Mouse (Mus musculus) stomach, embryonic 15.5 days (tissue): ENCODE measurements around the gene Zfp729a. TPM values are rescaled to one million over a fixed set of nuclear protein-coding genes. Genes with fewer than 3 reads are reported as not detected.
"Not testable (repeated sequence)": the region's sequence is repeated elsewhere in the genome, so short reads cannot be mapped to it uniquely, and the experiment has no call there.

Experiments used
- ATAC-seq: fragments of 200-750 bp; cut with Nextera tagmentation; 2 replicates; pipeline ENCODE4 v1.8.0; 2017; ENCODE audit warnings: low read depth, moderate number of reproducible peaks, moderate TSS enrichment; ENCODE audit not compliant: insufficient read depth, low FRiP score
- H3K27ac ChIP-seq: fragments of 300-500 bp; sonication (generic); 2 replicates; pipeline ENCODE4 v1.5.1; 2015; ENCODE audit warnings: mild to moderate bottlenecking, inconsistent platforms
- H3K27me3 ChIP-seq: fragments of 300-500 bp; sonication (generic); replicated peaks from 2 replicates; pipeline ENCODE4 v1.6.1; 2015; ENCODE audit warnings: inconsistent platforms
- H3K36me3 ChIP-seq: fragments of 300-500 bp; sonication (generic); 2 replicates; pipeline ENCODE4 v1.6.1; 2015; ENCODE audit warnings: inconsistent platforms
- H3K4me1 ChIP-seq: fragments of 300-500 bp; sonication (generic); 2 replicates; pipeline ENCODE4 v1.6.1; 2015; ENCODE audit warnings: inconsistent platforms
- H3K4me2 ChIP-seq: fragments of 300-500 bp; sonication (generic); 2 replicates; pipeline ENCODE4 v1.6.1; 2015; ENCODE audit warnings: mild to moderate bottlenecking, inconsistent platforms
- H3K4me3 ChIP-seq: fragments of 300-500 bp; sonication (generic); replicated peaks from 2 replicates; pipeline ENCODE4 v1.5.1; 2015; ENCODE audit warnings: inconsistent platforms
- H3K9ac ChIP-seq: fragments of 300-500 bp; sonication (generic); 2 replicates; pipeline ENCODE4 v1.6.1; 2015; ENCODE audit warnings: inconsistent platforms
- H3K9me3 ChIP-seq: fragments of 300-500 bp; sonication (generic); 2 replicates; pipeline ENCODE4 v1.6.1; 2016; ENCODE audit warnings: inconsistent platforms
- WGBS: fragments of 180-500 bp; shearing (Covaris S2); methylation state at CpG from one replicate; pipeline ENCODE4 v1.1.7; 2015; 5-methylcytosine and 5-hydroxymethylcytosine counted together
- polyA plus RNA-seq: library from polyadenylated mRNA; unstranded; fragments of >200 nt; fragmentation: Nextera tagmentation; extraction: Ambion mirVana; gene quantifications from 2 replicates; pipeline ENCODE4 v1.2.1, GENCODE M21; 2015

Gene Zfp729a
- polyA plus RNA-seq: 2.4 and 2.7 TPM in 2 replicates

- under 1% methylated on average over 19 of the region's 19 CpGs for WGBS
- Histone ChIP-seq H3K27me3 (no peaks in the 10 kb centered on the region), H3K4me3 (peak within 1 kb of the TSS; percentile 94), H3K4me1 (no peaks in the 10 kb centered on the region), H3K36me3 (no peaks in the 10 kb centered on the region), H3K9me3 (no peaks in the 10 kb centered on the region), H3K9ac (peak within 1 kb of the TSS; percentile 68), H3K4me2 (peak within 1 kb of the TSS; percentile 53), H3K27ac (peak within 1 kb of the TSS; percentile 68)
- ATAC-seq: peak; percentile 98
These were observed at the start of gene Zfp729a, which contains the start of gene Gm49345 for GRCm38 (mm10) chr13:67637294-67638007. Gene Zfp729a (minus strand): TSS chr13:67637791. Gene Gm49345 (minus strand): TSS chr13:67637769.

- Histone ChIP-seq H3K4me1 (0 out of 2 replicates have a peak, but pooled peaks cover 2% of the 10 kb centered on the region), H3K36me3 (no peaks in the 10 kb centered on the region), H3K4me3 (no peak within 1 kb of the TSS), H3K4me2 (no peak within 1 kb of the TSS), H3K9ac (no peak within 1 kb of the TSS), H3K27ac (no peak within 1 kb of the TSS), H3K27me3 (no peaks in the 10 kb centered on the region), H3K9me3 (no peaks in the 10 kb centered on the region)
- ATAC-seq: no peak
- 78% methylated on average over 4 of the region's 4 CpGs for WGBS
These were observed 49.4 kb upstream of the Zfp729a start, which contains the start of gene Zfp738 for GRCm38 (mm10) chr13:67686971-67687370. Gene Zfp738 (minus strand): TSS chr13:67687071.

GRCm38 (mm10) chr13:67683841-67684240 lies 46.2 kb upstream of the Zfp729a start:
- Histone ChIP-seq H3K4me2 (peak overlapping the region; percentile 59), H3K4me3 (peak overlapping the region; percentile 85)
- H3K9ac ChIP-seq, H3K9me3 ChIP-seq, H3K36me3 ChIP-seq, H3K27me3 ChIP-seq, H3K4me1 ChIP-seq, H3K27ac ChIP-seq, ATAC-seq: not testable (repeated sequence)
- 66% methylated on average over 2 of the region's 2 CpGs for WGBS

GRCm38 (mm10) chr13:67682959-67683735 lies 45.6 kb upstream of the Zfp729a start:
- H3K4me1 ChIP-seq, H3K36me3 ChIP-seq, H3K9me3 ChIP-seq, H3K27me3 ChIP-seq, H3K27ac ChIP-seq: not testable (repeated sequence)
- WGBS: 10% methylated on average over 16 of the region's 16 CpGs
- peak; percentile 99 for ATAC-seq
- Histone ChIP-seq H3K9ac (peak overlapping the region; percentile 51), H3K4me2 (peak overlapping the region; percentile 59), H3K4me3 (peak overlapping the region; percentile 85)

- 95% methylated on average over 2 of the region's 2 CpGs for WGBS
- Histone ChIP-seq H3K4me1 (no peaks in the 10 kb centered on the region), H3K27me3 (no peaks in the 10 kb centered on the region), H3K4me2 (no peak overlapping the region), H3K4me3 (no peak overlapping the region), H3K27ac (no peak overlapping the region), H3K9ac (no peak overlapping the region), H3K9me3 (no peaks in the 10 kb centered on the region), H3K36me3 (peaks cover under 1% of the 10 kb centered on the region; the same call in 1 of the 2 replicates)
- ATAC-seq: no peak
These were observed 37.3 kb upstream of the Zfp729a start for GRCm38 (mm10) chr13:67674902-67675301.

- H3K36me3 ChIP-seq: no peaks in the 10 kb centered on the region
- 54% methylated on average over 3 of the region's 3 CpGs for WGBS
- H3K27me3 ChIP-seq: no peaks in the 10 kb centered on the region
- H3K4me2 ChIP-seq: no peak overlapping the region
- no peaks in the 10 kb centered on the region for H3K4me1 ChIP-seq
- H3K27ac ChIP-seq: no peak overlapping the region
- no peaks in the 10 kb centered on the region for H3K9me3 ChIP-seq
- H3K9ac ChIP-seq: no peak overlapping the region
- ATAC-seq: no peak
- H3K4me3 ChIP-seq: no peak overlapping the region
These were observed 14.9 kb upstream of the Zfp729a start for GRCm38 (mm10) chr13:67652496-67652895.

GRCm38 (mm10) chr13:67610108-67610507 lies 27.5 kb downstream of the Zfp729a start:
- no peak overlapping the region for H3K4me3 ChIP-seq
- H3K27me3 ChIP-seq: no peaks in the 10 kb centered on the region
- ATAC-seq: no peak
- H3K4me1 ChIP-seq: peaks cover 5% of the 10 kb centered on the region; the same call in 1 of the 2 replicates
- no peak overlapping the region for H3K9ac ChIP-seq
- no peaks in the 10 kb centered on the region for H3K36me3 ChIP-seq
- 82% methylated on average over 4 of the region's 4 CpGs for WGBS
- H3K4me2 ChIP-seq: peak overlapping the region; percentile 59; the same call in 1 of the 2 replicates
- no peak overlapping the region for H3K27ac ChIP-seq
- no peaks in the 10 kb centered on the region for H3K9me3 ChIP-seq

- Histone ChIP-seq H3K9ac (peak within 1 kb of the TSS; percentile 71; the same call in 1 of the 2 replicates), H3K9me3 (no peaks in the 10 kb centered on the region), H3K4me3 (peak within 1 kb of the TSS; percentile 80), H3K27me3 (no peaks in the 10 kb centered on the region), H3K27ac (peak within 1 kb of the TSS; percentile 71), H3K36me3 (no peaks in the 10 kb centered on the region), H3K4me2 (peak within 1 kb of the TSS; percentile 59), H3K4me1 (peaks cover 5% of the 10 kb centered on the region; the same call in 1 of the 2 replicates)
- peak; percentile 94 for ATAC-seq
- 1% methylated on average over 20 of the region's 20 CpGs for WGBS
These were observed 28.3 kb downstream of the Zfp729a start, which contains the start of gene Zfp729b for GRCm38 (mm10) chr13:67609066-67609876. Gene Zfp729b (minus strand): TSS chr13:67609707.

GRCm38 (mm10) chr13:67572591-67573189 lies 64.9 kb downstream of the Zfp729a start:
- no peak overlapping the region for H3K4me2 ChIP-seq
- no peaks in the 10 kb centered on the region for H3K4me1 ChIP-seq
- no peak overlapping the region for H3K27ac ChIP-seq
- no peaks in the 10 kb centered on the region for H3K36me3 ChIP-seq
- no peaks in the 10 kb centered on the region for H3K9me3 ChIP-seq
- ATAC-seq: no peak
- WGBS: 70% methylated on average over 5 of the region's 5 CpGs
- no peak overlapping the region for H3K9ac ChIP-seq
- H3K27me3 ChIP-seq: no peaks in the 10 kb centered on the region
- no peak overlapping the region for H3K4me3 ChIP-seq
